In the genomic region with DNA sequence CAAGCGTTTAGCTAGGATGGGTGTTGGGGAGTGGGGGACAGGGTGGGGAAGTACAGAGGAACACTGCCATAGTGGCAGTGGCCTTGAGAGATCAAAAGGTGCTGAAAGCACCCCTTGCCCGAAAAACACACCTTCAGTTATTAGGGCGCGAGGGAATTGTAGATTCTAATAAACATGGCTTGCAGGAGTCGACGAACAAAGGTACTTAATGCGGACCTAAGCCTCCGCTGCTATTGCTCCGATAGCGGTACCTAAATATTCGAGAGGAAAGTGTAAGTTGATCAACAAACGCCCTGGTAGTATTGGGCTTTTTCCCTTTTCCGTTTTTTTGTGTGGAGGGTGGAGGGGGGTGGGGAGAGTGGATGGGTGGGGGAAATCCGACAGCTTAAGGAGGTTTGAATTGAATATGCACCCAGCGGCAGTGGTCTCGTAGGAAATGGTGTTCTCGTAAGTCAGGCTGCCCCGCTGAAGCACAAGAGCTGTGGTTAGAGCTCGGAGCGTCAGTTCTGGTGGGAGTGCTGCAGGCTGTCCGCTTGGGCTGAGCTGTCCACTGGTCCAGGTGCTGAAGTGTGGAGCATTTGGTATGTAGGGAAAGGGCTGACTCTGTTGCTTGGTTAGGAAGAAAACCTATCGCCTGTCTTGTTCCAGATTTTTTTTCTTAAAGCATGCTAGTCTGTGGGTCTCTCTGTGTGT, we compare ENCODE assay signal across 8 mouse cellular contexts.
A peak's percentile ranks its signal among the peaks of the same experiment; 100 is the strongest.
DNase-seq lines count a peak whose midpoint lies in the region; ATAC-seq and TF ChIP-seq lines count a peak whose summit lies in the region.

No protein-coding gene starts in this region.

- peaks cover 43% of the 10 kb centered on the region for H3K27me3 ChIP-seq in limb, embryonic 14.5 days (ENCODE audit: control insufficient read depth, insufficient read depth, low read length)
- no peaks in the 10 kb centered on the region for H3K27me3 ChIP-seq in midbrain, embryonic 15.5 days (replicated peaks)

- peak; percentile 86 for ATAC-seq in limb, embryonic 14.5 days (ENCODE audit: low FRiP score, low read depth)
- peak; percentile 68 for ATAC-seq in midbrain, embryonic 15.5 days (replicated peaks)

- 2% methylated on average over 22 of the region's 22 CpGs for WGBS in limb, embryonic 14.5 days
- WGBS in midbrain, embryonic 15.5 days: under 1% methylated on average over 22 of the region's 22 CpGs

- H3K9ac ChIP-seq in limb, embryonic 14.5 days (ENCODE audit: low read depth, low read length, severe bottlenecking): no peak overlapping the region
- peak overlapping the region; percentile 85 for H3K9ac ChIP-seq in midbrain, embryonic 15.5 days

- no peak for TF ChIP-seq CTCF in cortical plate, adult 2 months (IDR thresholded peaks at IDR 0.05; ENCODE audit: extremely low read depth, insufficient read depth, low read length)

- peak overlapping the region; percentile 54 for H3K4me2 ChIP-seq in limb, embryonic 14.5 days (replicated peaks; ENCODE audit: low read depth, low read length, severe bottlenecking)
- H3K4me2 ChIP-seq in midbrain, embryonic 15.5 days: peak overlapping the region; percentile 96

- TF ChIP-seq POLR2A in cortical plate, adult 2 months (IDR thresholded peaks at IDR 0.05; ENCODE audit: extremely low read depth, insufficient read depth, low read length): peak; percentile 59; the same call in 1 of the 2 replicates
- no peak for TF ChIP-seq POLR2A in limb, embryonic 14.5 days (IDR thresholded peaks at IDR 0.05; ENCODE audit: borderline replicate concordance, extremely low read depth, insufficient read depth, insufficient read length)

- peak overlapping the region; percentile 94 for H3K4me3 ChIP-seq in cortical plate, adult 2 months (ENCODE audit: insufficient read depth, low read length)
- H3K4me3 ChIP-seq in limb, embryonic 14.5 days (replicated peaks; ENCODE audit: low read length): peak overlapping the region; percentile 24
- H3K4me3 ChIP-seq in midbrain, embryonic 15.5 days: peak overlapping the region; percentile 69

- no peaks in the 10 kb centered on the region for H3K4me1 ChIP-seq in cortical plate, adult 2 months (ENCODE audit: control insufficient read depth, insufficient read depth, low read length)
- H3K4me1 ChIP-seq in limb, embryonic 14.5 days (ENCODE audit: control insufficient read depth, insufficient read depth, low read length): peaks cover 20% of the 10 kb centered on the region
- peaks cover 15% of the 10 kb centered on the region for H3K4me1 ChIP-seq in midbrain, embryonic 15.5 days

- no peaks in the 10 kb centered on the region for H3K9me3 ChIP-seq in limb, embryonic 14.5 days (ENCODE audit: control insufficient read depth, low read length)
- no peaks in the 10 kb centered on the region for H3K9me3 ChIP-seq in midbrain, embryonic 15.5 days

- H3K36me3 ChIP-seq in limb, embryonic 14.5 days (ENCODE audit: control insufficient read depth, insufficient read depth, low read length): no peaks in the 10 kb centered on the region
- no peaks in the 10 kb centered on the region for H3K36me3 ChIP-seq in midbrain, embryonic 15.5 days (replicated peaks)

- DNase-seq in cerebellum, postnatal 14 days: peak; percentile 61 to 66
- DNase-seq in cerebellum, adult 9-10 months: no peak
- DNase-seq in gastrocnemius, postnatal 4 days (ENCODE audit: low spot score in 2 of 2): peak; percentile 68 to 86
- DNase-seq in kidney, adult 18-20 months: peak; percentile 63
- DNase-seq in limb, embryonic 14.5 days (ENCODE audit: low spot score): peak; percentile 92
- peak; percentile 72 for DNase-seq in urinary bladder, postnatal 14 days (ENCODE audit: low spot score)

- peak overlapping the region; percentile 99 for H3K27ac ChIP-seq in cortical plate, adult 2 months (ENCODE audit: insufficient read depth, low read length)
- H3K27ac ChIP-seq in limb, embryonic 14.5 days (replicated peaks; ENCODE audit: low read depth, low read length): no peak overlapping the region
- H3K27ac ChIP-seq in midbrain, embryonic 15.5 days: peak overlapping the region; percentile 93

Comparison
In these comparisons a context has a peak if more than half of its experiments do, and no peak if none do; other contexts are left out.
1. H3K4me3 ChIP-seq: peak in every context shown above with its lines; median percentile 94 in cortical plate, adult 2 months; 69 in midbrain, embryonic 15.5 days; 24 in limb, embryonic 14.5 days.